Mouse (Mus musculus) CD4-positive, CD25-positive, alpha-beta regulatory T cell, adult 4 months (primary cell): ENCODE measurements around the gene Bphl. TPM values are rescaled to one million over a fixed set of nuclear protein-coding genes. Genes with fewer than 3 reads are reported as not detected.

Source experiments
- polyA plus RNA-seq, 2 experiments: library from polyadenylated mRNA; unstranded; fragments of 100-300 nt; shearing (Covaris generic); gene quantifications; one replicate each; pipeline ENCODE4 v1.2.1; 2017

Gene Bphl
- polyA plus RNA-seq, 2 experiments from 2014 or later, result 29.9 to 36.0 TPM

Other genes starting within 250 kb of the Bphl start
- not detected for gene Serpinb6e, start 194.2 kb upstream of the Bphl start, polyA plus RNA-seq
- gene Serpinb6c, start 131.9 kb upstream of the Bphl start, polyA plus RNA-seq, result under 1 TPM in 1 of 2 experiments, not detected in 1; 0.48 TPM
- 1 to 10 TPM; 6.9 to 9.8 TPM for gene Nqo2, start 72.9 kb upstream of the Bphl start, polyA plus RNA-seq
- gene Ripk1, start 35.2 kb upstream of the Bphl start, polyA plus RNA-seq, result 10 to 100 TPM; 10.4 to 18.0 TPM
- 10 to 100 TPM; 30.8 to 36.8 TPM for gene Serpinb6a, start 34.8 kb upstream of the Bphl start, polyA plus RNA-seq
- 10 to 100 TPM; 17.8 to 20.1 TPM for gene Tubb2a, start 40.4 kb downstream of the Bphl start, polyA plus RNA-seq
- under 1 TPM; 0.59 to 0.72 TPM for gene Tubb2b, start 92.9 kb downstream of the Bphl start, polyA plus RNA-seq
- 10 to 100 TPM; 36.0 to 41.4 TPM for gene Psmg4, start 125.4 kb downstream of the Bphl start, polyA plus RNA-seq